Mouse (Mus musculus) thymus, postnatal 0 days (tissue): ENCODE data around the gene Nt5c3b. TPM values are rescaled to one million over a fixed set of nuclear protein-coding genes. Genes with fewer than 3 reads are reported as not detected.
A peak's percentile ranks its signal among the peaks of the same experiment; 100 is the strongest.

Experiments used
- DNase-seq: peaks from one replicate; pipeline ENCODE4 v3.0.0-alpha.2; 2015; ENCODE audit warnings: low spot score
- polyA plus RNA-seq: library from polyadenylated mRNA; unstranded; fragments of >200 nt; fragmentation: Nextera tagmentation; extraction: Ambion mirVana; gene quantifications from 2 replicates; pipeline ENCODE4 v1.2.1, GENCODE M21; 2015

The Nt5c3b gene
- polyA plus RNA-seq, 1 experiment from 2014 or later = 147 TPM

DNA sequence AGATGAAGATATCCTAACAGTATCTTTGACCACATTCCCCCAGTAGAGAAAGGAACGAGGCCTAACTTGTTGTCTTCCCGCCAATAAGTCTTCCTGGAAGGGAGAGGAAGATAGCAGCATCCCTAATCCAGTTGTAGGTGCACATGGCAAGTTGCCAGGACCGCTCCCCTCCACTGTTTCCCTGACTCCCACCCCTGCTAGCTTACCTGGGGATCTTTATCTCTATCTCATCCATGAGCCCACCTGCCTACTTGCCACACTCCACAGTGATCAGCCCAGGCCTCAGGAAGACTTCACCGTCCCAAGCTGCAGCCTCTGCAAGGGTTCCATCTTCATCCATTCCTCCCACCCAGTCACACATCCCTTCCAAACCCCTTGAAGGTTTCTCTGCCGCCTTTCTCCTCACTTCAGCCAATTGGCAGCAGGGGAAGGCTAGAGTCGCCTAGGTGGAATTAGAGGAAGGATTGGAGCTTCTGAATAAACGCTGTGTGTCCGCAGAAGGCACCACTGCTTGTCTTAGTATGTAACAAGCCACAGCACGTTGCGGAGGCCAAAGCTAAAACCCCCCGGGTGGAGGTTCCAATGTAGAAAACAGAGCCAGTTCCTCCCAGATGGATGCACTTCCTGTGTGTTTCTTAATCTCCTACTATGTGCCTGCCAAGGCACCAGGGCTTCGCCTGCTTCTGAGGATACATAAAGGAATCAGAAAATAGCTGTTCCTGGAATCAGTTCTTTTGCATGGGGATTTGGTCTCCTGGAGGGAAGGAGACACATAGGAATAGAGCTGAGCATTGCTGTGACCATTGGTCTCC lies 41.7 kb downstream of the Nt5c3b start:
- no peak for DNase-seq

DNA sequence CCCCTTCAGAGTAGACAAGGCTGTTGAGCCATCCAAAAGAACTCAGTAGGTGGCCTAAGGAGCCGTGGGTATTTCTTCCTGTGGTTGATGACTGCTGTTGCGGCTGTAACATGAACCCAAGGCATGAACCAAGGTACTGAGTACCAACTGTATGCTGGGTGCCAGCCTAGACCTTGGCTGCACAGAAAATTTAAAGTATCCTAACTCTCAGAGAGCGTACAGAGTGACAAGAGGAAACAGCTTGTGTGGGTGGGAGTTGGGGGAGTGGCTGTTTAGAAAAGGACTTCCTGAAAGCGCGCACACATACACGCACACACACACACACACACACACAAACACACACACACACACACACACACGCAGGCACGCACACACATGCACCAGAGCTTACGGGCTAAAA lies 42.3 kb downstream of the Nt5c3b start:
- DNase-seq = peak; percentile 73

DNA sequence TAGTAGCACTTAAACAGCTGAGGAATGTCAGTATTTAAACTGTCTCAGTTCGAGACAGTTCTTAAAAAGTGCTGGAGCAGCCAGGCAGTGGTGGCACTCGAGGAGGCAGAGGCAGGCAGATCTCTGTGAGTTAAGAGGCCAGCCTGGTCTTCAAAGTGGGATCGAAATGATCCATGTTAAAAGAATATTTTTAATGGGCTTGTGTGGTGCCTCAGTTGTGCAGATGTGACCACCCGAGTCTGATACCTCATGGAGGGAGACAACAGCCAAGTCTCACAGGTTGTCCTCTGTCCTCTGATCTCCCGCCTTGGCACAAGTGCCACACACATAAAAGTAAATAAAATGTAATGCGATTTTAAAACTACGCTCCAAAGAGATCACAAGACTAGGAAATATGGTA lies 43.1 kb downstream of the Nt5c3b start:
- DNase-seq = no peak

DNA sequence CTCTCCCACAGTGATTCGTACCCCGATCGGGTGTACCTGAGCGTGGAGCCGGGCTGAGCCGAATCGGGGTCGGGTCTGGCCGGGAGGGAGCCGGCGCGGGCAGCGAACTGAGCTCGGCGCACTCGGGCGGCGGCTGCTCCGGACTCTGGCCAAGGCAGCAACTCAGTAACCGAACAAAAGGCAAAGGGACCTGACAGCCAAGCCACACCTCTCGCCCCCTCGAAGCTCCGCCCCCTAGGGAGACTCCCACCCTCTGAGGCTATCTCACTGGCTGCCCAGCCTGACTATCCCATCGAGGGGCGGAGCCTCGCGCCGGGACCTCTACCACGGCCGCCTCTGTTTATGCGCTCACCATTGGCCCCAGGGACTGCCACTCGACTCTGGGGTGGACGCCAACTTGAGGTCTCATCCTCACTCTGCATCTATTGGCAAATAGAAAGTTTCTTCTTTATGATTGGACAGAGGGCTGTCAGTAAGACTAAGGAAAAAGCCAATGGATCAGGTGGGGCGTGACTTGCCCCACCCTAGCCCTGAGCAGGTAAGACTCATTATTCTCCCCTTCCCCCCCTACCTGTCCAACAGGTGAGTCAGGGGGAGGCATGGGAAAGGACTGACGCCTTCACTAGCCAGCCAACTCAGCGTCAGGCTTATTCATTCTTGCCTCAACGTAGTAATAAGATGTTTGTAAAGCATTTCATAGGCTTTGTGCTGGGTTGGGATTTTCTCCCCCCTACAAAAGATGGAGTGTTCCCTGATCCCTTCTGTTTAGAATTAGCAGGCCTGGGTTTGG lies 43.8 kb downstream of the Nt5c3b start, which contains the start of gene Jup:
Jup (minus strand) TSS at position 164 of the 790 bp plus-strand sequence.
- DNase-seq = peak; percentile 98

DNA sequence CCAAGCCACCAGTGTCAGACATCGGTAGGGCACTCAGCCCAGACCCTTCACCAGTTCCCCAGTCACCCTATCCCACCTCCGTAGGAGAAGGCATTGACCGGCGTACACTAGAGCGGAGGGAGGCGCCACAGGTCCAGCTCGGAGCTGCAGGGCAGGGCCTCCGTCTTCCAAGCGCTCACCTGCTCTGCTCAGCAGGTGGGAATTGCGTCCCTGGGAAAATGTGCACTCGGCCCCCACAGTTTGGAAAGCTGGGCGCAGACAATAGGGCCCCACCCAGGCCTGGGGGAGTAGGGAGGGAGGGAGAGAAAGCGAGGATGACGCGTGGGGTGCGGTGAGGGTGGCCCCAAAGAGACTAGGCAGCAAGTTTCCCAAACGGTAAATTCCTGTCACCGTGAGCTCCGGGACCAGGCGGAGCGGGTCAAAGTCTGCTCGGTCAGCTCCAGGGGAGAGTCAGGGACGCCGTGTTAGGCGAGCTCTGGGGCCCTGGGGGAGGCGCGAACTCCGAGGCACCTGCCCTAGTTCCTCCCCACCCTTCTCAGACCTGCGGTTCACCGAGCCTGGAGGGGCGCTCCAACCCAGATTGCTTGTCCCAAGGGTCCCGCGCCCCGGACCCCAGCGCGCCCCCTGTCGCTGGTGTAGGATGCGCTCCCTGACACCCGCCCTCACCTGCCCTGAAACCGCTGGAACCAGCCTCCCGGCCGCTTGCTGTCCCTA lies 44.6 kb downstream of the Nt5c3b start:
- DNase-seq = no peak

DNA sequence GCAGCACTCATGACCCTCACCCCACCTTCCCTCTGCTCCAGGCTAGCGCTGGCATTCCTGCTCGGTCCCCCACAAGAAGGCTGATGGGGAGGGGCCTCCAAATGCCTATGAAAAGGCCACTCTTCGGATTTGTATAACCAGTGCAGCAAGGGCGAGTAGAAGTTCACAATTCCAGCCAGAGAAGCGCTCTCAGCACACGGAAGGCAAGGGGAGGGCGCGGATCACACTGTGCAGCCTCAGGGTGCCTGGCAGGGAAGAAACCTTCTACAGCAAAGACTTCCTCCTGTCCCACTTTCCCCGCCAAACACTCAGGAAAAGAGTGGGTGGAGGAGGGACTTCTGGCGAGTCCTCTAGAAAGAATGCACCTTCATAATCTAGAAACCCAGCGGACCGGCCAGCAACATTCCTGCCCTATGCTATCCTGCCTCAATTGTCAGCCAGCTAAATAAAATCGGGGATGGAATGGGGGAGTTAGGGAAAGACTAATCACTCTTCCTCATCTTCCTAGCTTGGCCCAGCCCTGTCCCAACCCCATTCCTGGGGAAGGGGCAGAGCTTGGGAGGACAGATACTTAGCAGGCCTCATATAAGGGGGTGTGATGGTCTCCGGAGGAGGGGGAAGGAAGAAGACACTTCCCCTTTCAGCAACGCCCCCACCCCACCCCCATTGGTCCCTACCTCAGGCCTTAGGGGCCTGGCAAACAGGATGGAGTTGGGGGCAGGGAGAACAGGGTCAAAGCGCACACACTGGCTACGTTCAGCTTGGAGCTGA lies 45.6 kb downstream of the Nt5c3b start:
- no peak for DNase-seq

DNA sequence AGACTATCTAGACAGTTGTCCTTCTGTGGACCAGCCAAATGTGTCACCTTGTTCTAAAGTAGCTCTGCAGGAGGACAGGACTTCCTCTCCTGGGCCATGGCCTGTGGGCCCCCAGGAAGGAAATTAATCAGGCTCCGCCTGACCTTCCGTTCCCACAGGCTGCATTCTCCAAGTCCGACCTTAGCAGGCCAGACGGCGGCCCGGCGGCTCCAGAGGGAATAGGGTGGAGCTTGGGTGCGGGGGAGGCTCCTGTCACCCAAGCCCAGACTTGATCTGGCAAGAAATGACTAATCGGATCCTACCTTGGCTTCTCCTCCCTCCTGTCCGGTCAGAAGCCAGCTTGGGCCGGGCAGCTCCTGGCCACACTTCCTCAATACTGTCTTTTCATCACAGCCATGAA lies 46.4 kb downstream of the Nt5c3b start:
- no peak for DNase-seq

DNA sequence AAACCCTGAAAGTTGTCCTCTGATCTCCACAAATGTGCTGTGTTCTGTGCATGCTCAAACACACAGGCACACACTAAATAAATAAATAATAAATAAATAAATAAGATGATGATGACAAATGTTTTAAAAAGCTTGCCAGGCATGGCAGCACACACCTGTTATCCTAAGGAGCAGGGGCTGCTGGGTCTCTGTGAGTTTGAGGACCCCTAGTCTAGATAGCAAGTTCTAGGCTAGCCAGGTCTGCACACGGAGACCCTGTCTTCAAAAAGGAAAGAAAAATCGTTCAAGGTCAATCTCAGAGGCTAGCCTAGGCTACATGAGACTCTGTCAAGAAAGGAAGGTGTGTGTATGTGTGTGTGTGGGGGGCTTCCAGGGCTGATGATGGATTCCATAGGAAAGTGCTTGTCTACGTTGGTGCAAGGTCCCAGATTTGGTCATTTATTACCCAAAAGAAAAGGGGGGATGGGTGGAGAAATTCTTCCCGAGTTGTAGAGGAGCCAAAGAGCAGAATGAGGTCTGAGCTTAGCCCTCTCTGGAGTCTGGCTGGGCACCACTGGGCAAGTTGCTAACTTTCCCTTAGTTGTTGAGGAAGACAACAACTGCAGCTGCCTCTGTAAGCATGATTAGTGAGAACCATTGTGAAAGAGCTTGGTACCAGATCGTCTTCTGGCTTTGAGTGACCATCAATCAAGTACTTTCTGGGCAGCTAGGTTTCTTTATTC lies 47.1 kb downstream of the Nt5c3b start:
- no peak for DNase-seq

DNA sequence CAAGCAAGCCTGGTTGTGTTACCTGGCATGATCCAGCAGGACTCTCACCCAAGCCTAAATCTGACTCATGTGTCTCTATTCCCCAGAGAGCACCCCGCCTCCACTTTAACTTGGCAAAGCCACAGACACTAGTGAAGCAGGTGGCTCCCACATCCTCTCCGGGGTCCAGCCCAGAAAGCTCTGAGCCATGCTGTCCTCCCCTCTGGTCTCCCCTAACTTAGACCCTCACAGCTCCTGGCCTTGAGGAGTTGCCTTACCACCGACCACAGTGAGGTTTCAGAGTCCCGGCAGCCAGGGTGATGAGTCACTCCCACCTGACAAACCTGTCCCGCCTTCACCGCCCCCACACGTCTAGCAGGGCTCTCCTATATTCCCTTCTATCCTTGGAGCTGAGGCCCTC lies 47.9 kb downstream of the Nt5c3b start:
- no peak for DNase-seq

DNA sequence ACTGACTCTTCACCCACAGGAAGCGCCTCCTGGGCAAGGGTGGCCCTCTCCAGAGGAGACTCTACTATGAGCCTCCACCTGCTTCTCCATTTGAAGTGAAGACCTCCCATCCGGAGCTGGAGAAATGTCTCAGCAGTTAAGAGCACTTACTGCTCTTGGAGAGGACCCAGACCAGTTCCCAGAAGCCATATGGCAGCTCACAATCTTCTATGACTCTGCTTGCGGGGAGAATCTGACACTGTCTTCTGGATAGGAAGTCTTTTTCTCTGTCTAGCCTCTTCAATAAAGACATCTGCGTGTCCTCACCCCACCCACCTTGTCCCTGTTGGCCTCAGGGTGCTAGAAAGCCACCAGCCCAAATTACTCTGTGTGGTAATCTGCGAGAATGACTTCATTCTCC lies 48.6 kb downstream of the Nt5c3b start:
- DNase-seq = no peak

DNA sequence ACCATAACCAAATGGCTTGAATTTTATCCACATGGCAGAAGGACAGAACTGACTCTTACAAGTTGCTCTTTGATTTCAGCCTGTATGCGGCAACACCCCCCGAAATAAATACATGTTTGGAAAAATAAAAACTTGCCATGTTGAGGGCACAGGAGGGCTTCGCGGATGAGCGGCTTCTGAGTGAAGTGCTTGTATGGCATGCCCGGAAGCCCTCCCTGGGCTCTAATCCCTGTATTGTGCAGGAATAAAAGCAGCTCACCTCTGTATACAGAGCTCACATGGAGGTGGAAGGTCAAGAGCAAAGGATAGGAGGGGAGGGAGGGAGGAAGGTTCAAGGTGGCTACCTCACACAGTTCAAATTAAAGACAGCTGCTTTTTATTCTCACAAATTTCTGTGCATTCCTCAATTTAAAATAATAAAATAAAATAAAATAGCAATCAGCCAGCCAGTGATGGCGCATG lies 49.7 kb downstream of the Nt5c3b start:
- no peak for DNase-seq

DNA sequence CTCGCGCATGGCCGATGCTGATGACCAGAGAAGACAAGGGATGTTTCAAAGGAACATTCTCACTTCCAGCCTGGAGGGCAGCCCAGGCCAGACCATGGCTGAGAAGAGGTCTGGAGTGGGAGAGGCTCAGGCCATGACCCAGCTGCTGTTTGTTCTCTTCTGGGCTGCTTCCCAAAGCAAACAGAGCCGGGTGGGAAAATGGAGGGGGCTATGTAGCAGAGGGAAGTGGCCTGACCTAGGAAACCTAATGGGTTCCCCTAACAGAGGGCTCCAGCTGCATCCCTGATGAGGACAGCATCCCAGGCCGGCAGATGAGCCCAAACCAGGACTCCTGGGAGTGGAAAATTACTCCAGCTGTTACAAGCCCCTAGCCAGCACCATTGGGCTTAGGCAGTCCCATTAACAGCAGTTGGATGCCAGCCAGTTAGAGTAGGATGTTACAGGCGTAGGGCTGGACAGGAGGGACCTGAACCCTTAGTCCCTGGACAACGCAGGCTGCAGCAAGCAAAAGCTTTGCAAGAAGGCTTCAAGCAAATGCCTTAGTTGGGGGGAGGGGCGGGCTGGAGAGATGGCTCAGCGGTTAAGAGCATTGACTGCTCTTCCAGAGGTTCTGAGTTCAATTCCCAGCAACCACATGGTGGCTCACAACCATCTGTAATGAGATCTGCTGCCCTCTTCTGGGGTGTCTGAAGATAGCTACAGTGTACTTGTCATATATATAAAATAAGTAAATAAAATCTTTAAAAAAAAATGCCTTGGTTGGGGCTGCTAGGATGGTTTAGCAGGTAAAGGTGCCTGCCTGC lies 50.3 kb downstream of the Nt5c3b start:
- DNase-seq = no peak

DNA sequence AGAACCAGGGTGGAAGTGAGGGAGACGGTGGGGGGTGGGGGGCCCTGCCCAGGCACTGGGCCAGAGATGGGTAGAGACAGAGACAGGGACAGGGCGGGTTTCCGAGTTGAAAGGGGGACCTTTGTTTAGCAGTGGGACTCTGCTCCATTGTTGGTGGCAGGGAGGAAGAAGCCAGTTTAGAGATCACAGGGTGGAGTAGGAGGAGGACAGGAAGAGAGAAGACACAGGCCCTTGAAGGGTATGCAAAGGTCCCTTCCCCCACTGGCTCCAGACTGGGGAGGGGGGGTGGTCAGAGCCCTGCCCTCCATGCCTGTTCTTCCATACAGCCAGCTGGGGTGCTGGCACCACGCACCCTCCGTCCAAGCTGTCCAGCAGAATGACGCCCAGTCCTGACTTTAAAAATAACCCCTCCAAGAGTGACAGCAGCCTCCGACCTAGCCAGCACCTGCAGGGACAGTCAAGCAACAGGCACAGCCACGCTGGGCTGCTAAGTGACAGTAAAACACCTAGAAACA lies 51.6 kb downstream of the Nt5c3b start:
- no peak for DNase-seq

DNA sequence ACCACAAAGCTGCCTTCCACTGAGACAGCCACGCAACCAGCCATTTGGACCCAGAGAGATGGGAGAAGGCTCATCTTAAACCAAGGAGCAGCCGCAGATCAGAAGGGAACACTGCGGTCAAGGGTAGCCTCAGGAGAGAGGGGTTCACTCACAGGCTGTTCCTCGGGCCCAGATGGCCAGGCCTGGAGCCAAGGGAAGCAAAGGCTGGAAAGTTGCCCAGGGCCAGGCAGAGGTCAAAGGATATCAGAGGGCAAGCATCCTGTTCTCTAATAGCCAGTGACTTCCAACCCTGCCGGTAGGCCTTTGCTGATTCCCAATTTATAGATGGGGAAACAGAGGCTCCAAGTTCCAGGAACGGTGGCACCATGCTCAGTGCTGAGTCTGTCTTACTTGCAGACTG lies 53.0 kb downstream of the Nt5c3b start:
- no peak for DNase-seq

DNA sequence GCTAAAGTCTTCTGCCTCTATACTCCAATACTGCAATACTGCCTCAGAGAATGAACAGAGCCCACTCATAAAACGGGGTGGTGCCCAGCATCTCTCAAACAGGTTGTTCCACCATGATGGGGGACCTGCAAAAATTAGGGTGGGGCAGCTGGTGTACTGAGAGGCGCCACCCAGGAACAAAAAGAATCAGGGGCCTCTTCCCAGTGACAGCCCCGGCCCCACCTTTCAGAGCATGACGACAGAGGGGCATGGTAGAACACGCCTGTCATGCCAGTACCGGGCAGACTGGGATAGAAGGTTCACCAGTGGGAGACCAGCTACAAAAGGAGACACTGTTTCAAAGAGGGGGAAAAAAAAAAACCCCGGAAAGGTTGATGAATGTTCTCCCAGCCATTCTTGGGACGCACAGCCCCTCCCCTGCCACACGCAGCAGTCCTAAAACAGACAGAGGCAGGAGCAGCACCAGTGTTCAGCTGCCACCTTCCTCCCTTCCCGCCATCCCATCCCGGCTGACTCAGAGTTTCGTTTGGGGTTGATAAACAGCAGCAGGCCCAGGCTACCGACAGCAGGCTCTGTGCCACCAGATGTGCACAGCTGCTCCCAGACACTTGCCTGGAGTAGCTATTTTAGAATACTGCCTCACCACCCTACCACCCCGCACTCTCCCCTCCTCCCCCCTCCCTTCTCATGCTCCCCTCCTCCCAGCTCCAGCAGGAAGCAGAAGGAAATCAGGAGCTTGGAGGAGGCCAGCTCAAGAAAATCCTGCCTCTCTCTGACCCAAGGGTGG lies 53.8 kb downstream of the Nt5c3b start:
- DNase-seq = no peak

DNA sequence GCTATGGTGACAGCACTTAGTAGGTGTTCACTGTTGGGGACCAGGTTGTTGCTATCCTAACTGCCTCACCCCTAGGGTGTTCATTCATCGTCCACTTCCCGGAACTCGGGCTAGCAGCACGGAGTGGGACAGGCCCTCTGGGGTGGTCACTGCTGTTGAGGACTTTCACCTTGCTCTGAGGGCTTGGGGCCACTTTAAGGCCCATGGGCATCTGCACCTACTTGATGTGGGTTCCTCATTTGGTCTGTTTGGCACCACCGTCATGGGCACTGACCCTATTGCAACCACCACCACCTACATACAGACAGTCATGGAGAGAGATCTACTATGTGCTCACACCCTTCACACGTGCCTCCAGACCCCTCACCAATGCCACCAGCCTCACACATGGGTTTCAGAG lies 54.5 kb downstream of the Nt5c3b start:
- DNase-seq = no peak

DNA sequence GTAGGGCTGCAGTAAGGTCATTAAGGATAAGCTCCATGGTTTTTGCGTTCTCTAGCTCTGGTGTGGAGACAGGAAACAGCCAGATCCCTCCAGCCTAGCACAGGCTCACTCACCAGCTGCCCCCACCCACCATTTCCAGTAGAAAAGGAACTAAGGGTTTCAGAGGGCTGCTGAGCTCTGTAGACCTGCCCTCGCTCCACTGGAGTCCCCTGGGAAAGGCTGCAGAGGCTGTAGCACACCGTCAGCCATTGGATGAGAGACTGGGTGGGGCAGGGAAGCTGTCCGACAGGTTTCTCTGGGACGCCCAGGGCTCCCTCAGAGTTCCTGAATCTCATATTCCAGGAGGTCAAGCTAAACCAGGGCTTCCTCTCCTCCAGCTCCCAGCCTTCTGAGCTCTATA lies 55.0 kb downstream of the Nt5c3b start:
- no peak for DNase-seq

DNA sequence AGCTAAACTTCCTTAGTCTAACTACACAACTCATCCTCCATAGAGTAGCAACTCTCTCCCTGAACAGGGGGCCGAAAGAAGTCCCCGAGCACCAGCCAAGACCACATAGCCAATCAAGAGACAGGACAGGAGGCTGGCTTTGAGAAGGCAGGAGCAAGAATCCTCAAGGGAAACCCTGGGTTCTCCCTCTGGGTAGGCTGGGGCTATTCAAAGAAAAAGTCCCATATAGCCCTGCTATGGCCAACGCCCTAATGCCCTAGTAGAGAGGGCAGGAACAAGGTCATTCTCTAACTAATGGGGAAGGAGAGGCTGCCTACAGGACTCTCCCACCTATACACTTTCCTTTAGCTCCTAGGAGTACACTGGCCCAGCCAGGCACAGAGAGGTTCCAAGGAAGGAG lies 56.6 kb downstream of the Nt5c3b start:
- no peak for DNase-seq

DNA sequence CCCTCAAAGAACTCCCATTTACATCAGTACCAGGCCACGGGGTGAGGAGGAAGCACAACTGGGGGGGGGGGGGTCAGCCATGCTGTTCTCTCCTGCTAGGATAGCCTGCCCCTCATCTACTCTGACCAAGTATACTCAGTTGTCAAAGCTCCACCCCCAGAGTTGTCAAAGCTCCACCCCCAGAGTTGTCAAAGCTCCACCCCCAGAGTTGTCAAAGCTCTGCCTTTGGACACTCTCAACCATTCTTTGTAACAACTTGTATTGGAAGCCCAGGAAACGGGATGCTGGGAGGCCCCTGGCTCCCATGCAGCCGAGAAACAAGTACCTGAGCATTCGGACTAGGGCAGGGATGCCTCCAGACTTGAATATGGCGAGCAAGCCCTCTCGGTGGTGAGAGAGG lies 58.9 kb downstream of the Nt5c3b start:
- DNase-seq = no peak
